Mouse (Mus musculus) heart, embryonic 11.5 days (tissue): ENCODE data around the gene Syt2. TPM values are rescaled to one million over a fixed set of nuclear protein-coding genes. Genes with fewer than 3 reads are reported as not detected.

Source experiments
- ATAC-seq: fragments of 200-750 bp; cut with Nextera tagmentation; replicated peaks from 2 replicates; pipeline ENCODE4 v1.8.0; 2017; ENCODE audit warnings: moderate library complexity; ENCODE audit not compliant: insufficient number of reproducible peaks, low FRiP score, low TSS enrichment
- H3K27ac ChIP-seq: fragments of 300-500 bp; sonication (generic); 2 replicates; pipeline ENCODE4 v1.5.1; 2014; ENCODE audit warnings: mild to moderate bottlenecking, low read depth, low read length
- H3K27me3 ChIP-seq: fragments of 300-500 bp; sonication (generic); 2 replicates; pipeline ENCODE4 v1.6.1; 2014; ENCODE audit warnings: mild to moderate bottlenecking, low read length, mixed read lengths; ENCODE audit not compliant: control insufficient read depth, insufficient read depth
- H3K36me3 ChIP-seq: fragments of 300-500 bp; sonication (generic); 2 replicates; pipeline ENCODE4 v1.6.1; 2014; ENCODE audit warnings: mild to moderate bottlenecking, low read length, moderate library complexity, mixed read lengths; ENCODE audit not compliant: control insufficient read depth, insufficient read depth
- H3K4me1 ChIP-seq: fragments of 300-500 bp; sonication (generic); 2 replicates; pipeline ENCODE4 v1.6.1; 2014; ENCODE audit warnings: low read length; ENCODE audit not compliant: control insufficient read depth, insufficient read depth
- H3K4me2 ChIP-seq: fragments of 300-500 bp; sonication (generic); 2 replicates; pipeline ENCODE4 v1.6.1; 2014; ENCODE audit warnings: mild to moderate bottlenecking, moderate library complexity
- H3K4me3 ChIP-seq: fragments of 300-500 bp; sonication (generic); 2 replicates; pipeline ENCODE4 v1.5.1; 2014; ENCODE audit warnings: low read depth, low read length
- H3K9ac ChIP-seq: fragments of 300-500 bp; sonication (generic); 2 replicates; pipeline ENCODE4 v1.6.1; 2014; ENCODE audit warnings: mild to moderate bottlenecking, low read depth, low read length, moderate library complexity
- H3K9me3 ChIP-seq: fragments of 300-500 bp; sonication (generic); replicated peaks from 2 replicates; pipeline ENCODE4 v1.6.1; 2016; ENCODE audit warnings: low read length; ENCODE audit not compliant: control insufficient read depth
- WGBS: fragments of 180-500 bp; shearing (Covaris S2); extraction: QIAGEN DNeasy Blood & Tissue Kit; methylation state at CpG from one replicate; pipeline ENCODE4 v1.1.7; 2014; ENCODE audit not compliant: insufficient replicate concordance; 5-methylcytosine and 5-hydroxymethylcytosine counted together
- polyA plus RNA-seq: library from polyadenylated mRNA; unstranded; fragments of >200 nt; fragmentation: Nextera tagmentation; extraction: Ambion mirVana; gene quantifications from 2 replicates; pipeline ENCODE4 v1.2.1, GENCODE M21; 2014

Syt2 gene
- polyA plus RNA-seq, 1 experiment from 2014 or later = 0.79 TPM

GRCm38 (mm10) chr1:134651851-134652398 is 5.4 kb downstream of the Syt2 start:
- no peaks in the 10 kb centered on the region for H3K9me3 ChIP-seq
- no peak overlapping the region for H3K9ac ChIP-seq
- H3K36me3 ChIP-seq = no peaks in the 10 kb centered on the region
- H3K4me1 ChIP-seq = peaks cover 3% of the 10 kb centered on the region; the same call in 1 of the 2 replicates
- H3K4me2 ChIP-seq = no peak overlapping the region
- no peak overlapping the region for H3K4me3 ChIP-seq
- no peak; the same call in 1 of the 2 replicates for ATAC-seq
- 42% methylated on average over 4 of the region's 4 CpGs for WGBS
- no peak overlapping the region for H3K27ac ChIP-seq
- H3K27me3 ChIP-seq = peaks cover 55% of the 10 kb centered on the region

- Histone ChIP-seq H3K27ac (no peak overlapping the region), H3K36me3 (no peaks in the 10 kb centered on the region), H3K27me3 (peaks cover 37% of the 10 kb centered on the region), H3K9me3 (no peaks in the 10 kb centered on the region), H3K4me2 (no peak overlapping the region), H3K4me1 (peaks cover 3% of the 10 kb centered on the region; the same call in 1 of the 2 replicates), H3K9ac (no peak overlapping the region), H3K4me3 (no peak overlapping the region)
- 15% methylated on average over 10 of the region's 10 CpGs for WGBS
- ATAC-seq = no peak
Measured at GRCm38 (mm10) chr1:134653603-134654257, 7.3 kb downstream of the Syt2 start.

GRCm38 (mm10) chr1:134658841-134659240 is 12.4 kb downstream of the Syt2 start:
- no peak overlapping the region for H3K9ac ChIP-seq
- H3K36me3 ChIP-seq = no peaks in the 10 kb centered on the region
- ATAC-seq = no peak
- H3K4me2 ChIP-seq = no peak overlapping the region
- H3K27ac ChIP-seq = no peak overlapping the region
- peaks cover 3% of the 10 kb centered on the region; the same call in 1 of the 2 replicates for H3K4me1 ChIP-seq
- no peak overlapping the region for H3K4me3 ChIP-seq
- H3K9me3 ChIP-seq = no peaks in the 10 kb centered on the region
- 44% methylated on average over 7 of the region's 7 CpGs for WGBS
- H3K27me3 ChIP-seq = peaks cover 4% of the 10 kb centered on the region

GRCm38 (mm10) chr1:134660163-134660562 is 13.7 kb downstream of the Syt2 start:
- Histone ChIP-seq H3K4me2 (no peak overlapping the region), H3K4me1 (peaks cover 3% of the 10 kb centered on the region; the same call in 1 of the 2 replicates), H3K4me3 (no peak overlapping the region), H3K9me3 (no peaks in the 10 kb centered on the region), H3K9ac (no peak overlapping the region), H3K27me3 (no peaks in the 10 kb centered on the region), H3K27ac (no peak overlapping the region), H3K36me3 (no peaks in the 10 kb centered on the region)
- 55% methylated on average over 7 of the region's 7 CpGs for WGBS
- ATAC-seq = no peak

GRCm38 (mm10) chr1:134671234-134672070 is 25.0 kb downstream of the Syt2 start:
- 0 out of 2 replicates have a peak, but pooled peaks cover 2% of the 10 kb centered on the region for H3K27me3 ChIP-seq
- H3K9ac ChIP-seq = no peak overlapping the region
- H3K4me3 ChIP-seq = no peak overlapping the region
- no peaks in the 10 kb centered on the region for H3K36me3 ChIP-seq
- H3K4me1 ChIP-seq = no peaks in the 10 kb centered on the region
- WGBS = 74% methylated on average over 10 of the region's 10 CpGs
- H3K4me2 ChIP-seq = no peak overlapping the region
- ATAC-seq = no peak
- H3K9me3 ChIP-seq = no peaks in the 10 kb centered on the region
- H3K27ac ChIP-seq = no peak overlapping the region

- H3K4me1 ChIP-seq = no peaks in the 10 kb centered on the region
- H3K9ac ChIP-seq = no peak overlapping the region
- H3K4me2 ChIP-seq = no peak overlapping the region
- ATAC-seq = no peak
- 0 out of 2 replicates have a peak, but pooled peaks cover 2% of the 10 kb centered on the region for H3K27me3 ChIP-seq
- no peak overlapping the region for H3K27ac ChIP-seq
- H3K36me3 ChIP-seq = no peaks in the 10 kb centered on the region
- no peaks in the 10 kb centered on the region for H3K9me3 ChIP-seq
- no peak overlapping the region for H3K4me3 ChIP-seq
- WGBS = 0% methylated on average over 1 of the region's 1 CpGs
Measured at GRCm38 (mm10) chr1:134674312-134674711, 27.8 kb downstream of the Syt2 start.

GRCm38 (mm10) chr1:134679445-134679844 is 33.0 kb downstream of the Syt2 start:
- 74% methylated on average over 4 of the region's 4 CpGs for WGBS
- Histone ChIP-seq H3K27me3 (0 out of 2 replicates have a peak, but pooled peaks cover 7% of the 10 kb centered on the region), H3K9ac (no peak overlapping the region), H3K27ac (no peak overlapping the region), H3K4me3 (no peak overlapping the region), H3K9me3 (no peaks in the 10 kb centered on the region), H3K4me1 (no peaks in the 10 kb centered on the region), H3K4me2 (no peak overlapping the region), H3K36me3 (no peaks in the 10 kb centered on the region)
- no peak for ATAC-seq

- no peak for ATAC-seq
- no peak overlapping the region for H3K4me2 ChIP-seq
- no peak overlapping the region for H3K4me3 ChIP-seq
- H3K27ac ChIP-seq = no peak overlapping the region
- 0 out of 2 replicates have a peak, but pooled peaks cover 7% of the 10 kb centered on the region for H3K27me3 ChIP-seq
- no peaks in the 10 kb centered on the region for H3K9me3 ChIP-seq
- no peak overlapping the region for H3K9ac ChIP-seq
- no peaks in the 10 kb centered on the region for H3K36me3 ChIP-seq
- 10% methylated on average over 6 of the region's 6 CpGs for WGBS
- no peaks in the 10 kb centered on the region for H3K4me1 ChIP-seq
Measured at GRCm38 (mm10) chr1:134680617-134681016, 34.1 kb downstream of the Syt2 start.
